Mouse (Mus musculus) heart, postnatal 0 days (tissue): ENCODE measurements at regions not wholly inside any gene's neighbourhood (a gene's known extent, or its start where the extent isn't known, plus 50 kb on each side); places are given as distances from the start of the nearest gene placed in this dataset.

Source experiments
- ATAC-seq: fragments of 200-750 bp; cut with Nextera tagmentation; 2 replicates; pipeline ENCODE4 v1.8.0; 2017; ENCODE audit warnings: low read depth, moderate number of reproducible peaks, moderate library complexity; ENCODE audit not compliant: insufficient read depth
- DNase-seq: peaks from one replicate; pipeline ENCODE4 v3.0.0-alpha.2; 2016; ENCODE audit warnings: low spot score
- H3K27ac ChIP-seq: fragments of 300-500 bp; sonication (generic); 2 replicates; pipeline ENCODE4 v1.5.1; 2014; ENCODE audit warnings: low read depth, mild to moderate bottlenecking
- H3K27me3 ChIP-seq: fragments of 300-500 bp; sonication (generic); 2 replicates; pipeline ENCODE4 v1.6.1; 2014; ENCODE audit warnings: low read length, mixed read lengths; ENCODE audit not compliant: control insufficient read depth, insufficient read depth
- H3K36me3 ChIP-seq: fragments of 300-500 bp; sonication (generic); replicated peaks from 2 replicates; pipeline ENCODE4 v1.6.1; 2014; ENCODE audit warnings: low read length, mixed read lengths; ENCODE audit not compliant: control insufficient read depth, insufficient read depth
- H3K4me1 ChIP-seq: fragments of 300-500 bp; sonication (generic); 2 replicates; pipeline ENCODE4 v1.6.1; 2014; ENCODE audit warnings: antibody characterized with exemption; ENCODE audit not compliant: control insufficient read depth, insufficient read depth
- H3K4me2 ChIP-seq: fragments of 300-500 bp; sonication (generic); 2 replicates; pipeline ENCODE4 v1.6.1; 2014; ENCODE audit warnings: low read depth, mild to moderate bottlenecking, low read length, moderate library complexity
- H3K4me3 ChIP-seq: fragments of 300-500 bp; sonication (generic); 2 replicates; pipeline ENCODE4 v1.5.1; 2014; ENCODE audit warnings: low read depth, low read length
- H3K9ac ChIP-seq: fragments of 300-500 bp; sonication (generic); replicated peaks from 2 replicates; pipeline ENCODE4 v1.6.1; 2014; ENCODE audit warnings: low read depth, low read length, mixed read lengths
- H3K9me3 ChIP-seq: fragments of 300-500 bp; sonication (generic); replicated peaks from 2 replicates; pipeline ENCODE4 v1.6.1; 2016; ENCODE audit warnings: low read length; ENCODE audit not compliant: control insufficient read depth
- CTCF ChIP-seq: IDR thresholded peaks from 2 replicates; pipeline ENCODE4 v1.5.1; 2016; ENCODE audit warnings: antibody characterized with exemption, control low read depth, low read depth
- EP300 ChIP-seq: IDR thresholded peaks from 2 replicates; pipeline ENCODE4 v1.6.1; 2016; ENCODE audit warnings: antibody characterized with exemption, low read depth
- WGBS: fragments of 180-500 bp; shearing (Covaris S2); extraction: QIAGEN DNeasy Blood & Tissue Kit; methylation state at CpG from one replicate; pipeline ENCODE4 v1.1.7; 2014; 5-methylcytosine and 5-hydroxymethylcytosine counted together

DNA sequence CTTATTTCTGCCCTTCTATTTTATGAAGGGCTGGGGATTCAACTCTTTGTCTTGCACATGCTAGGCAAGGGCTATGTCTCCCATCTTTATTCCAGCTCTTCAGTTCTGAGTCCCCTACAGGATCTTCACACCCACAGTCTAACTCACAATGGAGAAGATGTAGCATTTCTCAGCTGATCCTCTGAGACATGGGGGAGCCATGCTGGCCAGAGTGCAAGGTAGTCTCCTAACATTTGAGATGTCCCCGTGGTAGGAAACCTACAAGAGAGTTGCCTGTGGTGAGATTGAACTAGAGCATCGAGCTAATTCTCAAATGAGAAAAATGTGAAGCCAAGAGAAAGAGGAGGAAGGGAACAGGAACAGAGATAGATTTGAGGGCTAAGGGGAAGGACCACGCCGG lies 83.3 kb upstream of the Pabpc6 start:
- Histone ChIP-seq H3K27ac (no peak overlapping the region), H3K4me1 (peaks cover 6% of the 10 kb centered on the region; the same call in 1 of the 2 replicates), H3K36me3 (no peaks in the 10 kb centered on the region), H3K27me3 (no peaks in the 10 kb centered on the region), H3K4me2 (no peak overlapping the region), H3K4me3 (no peak overlapping the region), H3K9ac (no peak overlapping the region), H3K9me3 (no peaks in the 10 kb centered on the region)
- no peak for TF ChIP-seq EP300
- no peak for TF ChIP-seq CTCF
- no peak for ATAC-seq
- WGBS: 78% methylated on average over 4 of the region's 4 CpGs
- DNase-seq: no peak

DNA sequence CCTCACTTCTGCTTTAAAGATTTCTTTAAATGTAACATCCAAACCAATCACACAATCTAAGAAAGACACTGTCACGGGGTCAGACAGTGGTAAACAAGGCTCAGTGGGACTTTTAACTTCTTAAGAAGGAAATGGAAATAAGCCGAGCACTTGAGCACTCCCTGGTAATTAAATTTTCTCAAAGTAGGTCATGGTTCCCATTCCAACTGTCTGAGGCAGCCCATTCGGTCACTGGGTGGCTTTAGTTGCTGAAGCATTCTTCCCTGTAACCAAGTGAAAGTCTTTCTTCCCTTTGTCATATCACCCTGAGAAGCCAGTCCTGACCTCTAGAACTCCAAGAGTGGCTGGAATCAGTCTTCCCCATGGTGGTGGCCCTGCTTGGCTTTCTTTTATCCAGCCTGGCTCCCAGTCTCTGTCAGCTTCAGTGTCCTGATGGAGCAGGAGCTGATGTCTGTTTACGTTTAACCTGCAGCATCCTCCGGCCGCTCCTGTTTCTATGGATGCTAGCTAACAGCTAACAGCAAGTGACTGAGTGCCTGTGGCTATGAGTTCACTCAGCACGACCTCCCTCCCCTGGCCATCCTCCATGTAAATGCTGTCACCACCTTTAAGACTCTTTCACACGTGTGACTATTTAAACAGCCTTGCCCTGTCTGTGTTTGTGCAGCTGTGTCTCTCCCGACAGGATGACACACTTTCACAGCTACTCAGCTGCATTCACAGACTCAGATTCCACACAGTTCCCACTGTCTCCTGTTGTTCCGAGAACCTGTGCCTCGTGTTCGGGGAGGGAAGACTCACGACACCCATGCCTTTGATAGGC lies 82.0 kb upstream of the Pabpc6 start:
- Histone ChIP-seq H3K36me3 (no peaks in the 10 kb centered on the region), H3K27ac (no peak overlapping the region), H3K4me2 (no peak overlapping the region), H3K9ac (no peak overlapping the region), H3K4me1 (peaks cover 3% of the 10 kb centered on the region; the same call in 1 of the 2 replicates), H3K9me3 (no peaks in the 10 kb centered on the region), H3K4me3 (no peak overlapping the region), H3K27me3 (no peaks in the 10 kb centered on the region)
- DNase-seq (no peak), ATAC-seq (no peak)
- 53% methylated on average over 13 of the region's 13 CpGs for WGBS
- TF ChIP-seq EP300: no peak
- TF ChIP-seq CTCF: no peak

DNA sequence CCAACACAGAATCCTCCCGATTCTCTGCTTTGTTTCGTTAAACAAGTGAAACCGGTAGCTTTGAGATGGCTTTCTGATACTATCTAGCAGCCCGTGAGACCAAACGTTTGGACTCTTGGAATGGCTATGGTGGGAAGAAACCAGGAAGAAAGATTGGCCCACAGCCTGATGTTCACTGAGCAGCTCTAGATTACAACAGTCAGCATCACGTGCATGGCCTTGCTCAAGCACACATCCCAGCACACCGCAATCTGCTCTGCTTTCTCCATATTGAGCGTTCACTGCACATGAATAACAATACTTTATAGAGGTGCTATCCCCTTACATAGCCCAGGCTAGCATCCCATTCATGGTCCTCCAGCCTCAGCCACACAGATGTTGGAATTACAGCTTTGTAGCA lies 80.5 kb upstream of the Pabpc6 start:
- TF ChIP-seq CTCF (no peak), EP300 (no peak)
- H3K9me3 ChIP-seq: no peaks in the 10 kb centered on the region
- ATAC-seq: no peak
- DNase-seq: no peak
- H3K9ac ChIP-seq: no peak overlapping the region
- H3K4me2 ChIP-seq: no peak overlapping the region
- no peak overlapping the region for H3K4me3 ChIP-seq
- H3K4me1 ChIP-seq: no peaks in the 10 kb centered on the region
- H3K27ac ChIP-seq: no peak overlapping the region
- 75% methylated on average over 8 of the region's 8 CpGs for WGBS
- no peaks in the 10 kb centered on the region for H3K36me3 ChIP-seq
- no peaks in the 10 kb centered on the region for H3K27me3 ChIP-seq

DNA sequence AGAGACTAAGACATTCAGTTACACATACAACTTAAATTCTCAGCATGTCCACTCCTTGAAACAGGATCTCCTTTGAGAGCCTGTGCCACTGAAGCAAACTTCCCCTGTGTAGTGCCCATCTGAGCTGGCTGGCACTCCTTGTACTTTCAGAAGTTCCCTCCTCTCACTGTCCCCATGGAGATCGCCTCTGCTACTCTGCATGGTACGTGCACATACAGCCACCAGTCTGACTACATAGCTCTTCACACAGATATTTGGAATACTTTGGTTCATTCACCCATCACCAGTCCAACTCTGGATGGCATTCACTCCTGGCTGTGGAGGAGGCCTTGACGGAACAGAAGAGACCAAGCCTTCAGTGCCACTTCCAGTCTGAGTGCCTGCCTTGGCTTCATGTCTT lies 79.8 kb upstream of the Pabpc6 start:
- H3K9me3 ChIP-seq: no peaks in the 10 kb centered on the region
- no peaks in the 10 kb centered on the region for H3K27me3 ChIP-seq
- DNase-seq: no peak
- no peaks in the 10 kb centered on the region for H3K4me1 ChIP-seq
- H3K9ac ChIP-seq: no peak overlapping the region
- WGBS: 95% methylated on average over 3 of the region's 3 CpGs
- no peaks in the 10 kb centered on the region for H3K36me3 ChIP-seq
- no peak overlapping the region for H3K4me2 ChIP-seq
- H3K4me3 ChIP-seq: no peak overlapping the region
- no peak for TF ChIP-seq CTCF
- TF ChIP-seq EP300: no peak
- ATAC-seq: no peak
- H3K27ac ChIP-seq: no peak overlapping the region

DNA sequence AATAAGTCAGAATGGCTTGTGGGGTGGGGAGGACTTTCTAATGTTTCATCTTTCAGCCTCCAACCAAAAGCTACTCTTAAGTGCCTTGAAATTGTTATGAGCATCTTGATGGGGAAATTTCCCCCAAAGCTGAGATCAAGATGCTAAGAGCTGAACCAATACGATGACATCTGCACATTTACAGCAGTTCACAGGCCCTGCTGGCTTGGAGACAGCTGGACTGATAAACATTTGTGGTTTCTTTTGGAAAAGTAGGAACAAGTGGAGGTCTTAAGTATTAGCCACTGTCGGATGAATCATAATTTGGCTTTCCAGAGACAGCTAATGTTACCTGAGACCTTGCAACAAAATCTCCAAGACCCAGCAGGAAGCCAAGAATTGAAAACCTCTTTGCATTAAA lies 78.4 kb upstream of the Pabpc6 start:
- no peak overlapping the region for H3K4me3 ChIP-seq
- H3K27ac ChIP-seq: no peak overlapping the region
- no peak for DNase-seq
- WGBS: 85% methylated on average over 2 of the region's 2 CpGs
- no peaks in the 10 kb centered on the region for H3K36me3 ChIP-seq
- no peak for ATAC-seq
- H3K4me2 ChIP-seq: no peak overlapping the region
- H3K9me3 ChIP-seq: no peaks in the 10 kb centered on the region
- H3K4me1 ChIP-seq: no peaks in the 10 kb centered on the region
- TF ChIP-seq EP300 (no peak), CTCF (no peak)
- H3K27me3 ChIP-seq: no peaks in the 10 kb centered on the region
- no peak overlapping the region for H3K9ac ChIP-seq

DNA sequence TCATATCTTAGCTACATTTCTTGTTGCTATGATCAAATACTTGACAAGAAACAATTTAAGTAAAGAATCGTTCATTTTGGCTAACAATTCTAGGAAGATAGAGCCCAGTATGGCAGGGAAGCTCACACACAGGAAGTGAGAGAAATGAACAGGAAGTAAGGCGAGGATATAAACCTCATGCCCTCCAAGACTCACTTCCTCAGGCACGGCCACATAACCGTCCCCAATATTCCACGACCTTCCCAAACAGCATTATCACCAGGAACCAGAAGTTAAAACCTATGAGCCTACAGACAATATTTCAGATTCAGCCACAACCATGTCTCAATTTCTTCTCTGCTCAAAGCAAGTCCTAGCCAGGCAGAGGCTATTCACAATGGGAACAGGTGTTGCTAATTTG lies 73.8 kb upstream of the Pabpc6 start:
- no peak overlapping the region for H3K4me3 ChIP-seq
- no peak overlapping the region for H3K27ac ChIP-seq
- DNase-seq (no peak), ATAC-seq (no peak)
- H3K27me3 ChIP-seq: no peaks in the 10 kb centered on the region
- no peak overlapping the region for H3K4me2 ChIP-seq
- H3K9me3 ChIP-seq: no peaks in the 10 kb centered on the region
- TF ChIP-seq CTCF (no peak), EP300 (no peak)
- no peaks in the 10 kb centered on the region for H3K4me1 ChIP-seq
- H3K9ac ChIP-seq: no peak overlapping the region
- 59% methylated on average over 5 of the region's 5 CpGs for WGBS
- no peaks in the 10 kb centered on the region for H3K36me3 ChIP-seq
